ENCODE assay signal across 35 mouse cellular contexts in the genomic region with DNA sequence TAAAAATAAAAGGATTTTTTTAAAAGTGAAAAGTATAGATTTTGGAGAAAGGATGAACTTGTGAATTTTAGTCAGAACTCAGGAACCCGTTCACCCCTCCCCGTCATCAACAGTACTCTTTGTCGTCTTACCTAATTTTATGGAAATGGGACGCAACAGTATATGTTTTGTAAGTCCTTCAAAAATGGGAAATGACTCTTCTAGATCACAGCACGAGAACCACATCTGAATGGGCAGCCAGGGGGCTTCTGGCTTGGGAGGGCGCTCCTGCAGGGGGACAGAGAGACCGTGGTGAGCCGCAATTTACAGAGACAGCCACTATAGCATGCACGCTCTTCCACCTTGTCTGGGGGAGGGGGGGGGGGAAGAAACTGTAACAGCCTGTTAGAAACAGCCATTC.
"Had no signal": no experiment of that assay in that cellular context is flagged by ENCODE, and none has a peak within 500 bp of the region (broad histone marks: within the 10 kb centered on the region; RNA-seq: fewer than 3 reads in every experiment).

No protein-coding gene starts in this region.

- H3K4me1 ChIP-seq: heart, embryonic 10.5 days; heart, embryonic 12.5 days; heart, embryonic 13.5 days; heart, embryonic 15.5 days; hindbrain, embryonic 10.5 days; hindbrain, embryonic 12.5 days; hindbrain, embryonic 13.5 days; hindbrain, embryonic 15.5 days; intestine, embryonic 15.5 days; kidney, embryonic 15.5 days had no signal

- H3K27me3 ChIP-seq: heart, embryonic 12.5 days; heart, embryonic 13.5 days; heart, embryonic 15.5 days; hindbrain, embryonic 12.5 days; hindbrain, embryonic 13.5 days; hindbrain, embryonic 15.5 days; intestine, embryonic 15.5 days; kidney, embryonic 15.5 days had no signal

- H3K9me3 ChIP-seq: heart, embryonic 10.5 days; heart, embryonic 15.5 days; hindbrain, embryonic 12.5 days; hindbrain, embryonic 15.5 days had no signal

- H3K36me3 ChIP-seq: heart, embryonic 10.5 days; heart, embryonic 12.5 days; heart, embryonic 13.5 days; heart, embryonic 15.5 days; hindbrain, embryonic 10.5 days; hindbrain, embryonic 12.5 days; hindbrain, embryonic 13.5 days; hindbrain, embryonic 15.5 days; intestine, embryonic 15.5 days; kidney, embryonic 15.5 days had no signal

- H3K27ac ChIP-seq: heart, embryonic 10.5 days; heart, embryonic 13.5 days; heart, embryonic 15.5 days; hindbrain, embryonic 10.5 days; hindbrain, embryonic 12.5 days; hindbrain, embryonic 13.5 days; hindbrain, embryonic 14.5 days; hindbrain, embryonic 15.5 days; hindbrain, postnatal 0 days; intestine, embryonic 15.5 days; kidney, embryonic 15.5 days; kidney, postnatal 0 days; layer of hippocampus, adult 2 months had no signal

- H3K9ac ChIP-seq: heart, embryonic 12.5 days; heart, embryonic 13.5 days; heart, embryonic 15.5 days; hindbrain, embryonic 12.5 days; hindbrain, embryonic 13.5 days; hindbrain, embryonic 14.5 days; hindbrain, embryonic 15.5 days; intestine, embryonic 15.5 days; kidney, embryonic 15.5 days had no signal

- ATAC-seq: hindbrain, embryonic 16.5 days; hindbrain, postnatal 0 days; inflammation-experienced regulatory T-cells, adult 6 months; intestine, embryonic 15.5 days; intestine, embryonic 16.5 days; intestine, postnatal 0 days had no signal

- H3K4me2 ChIP-seq: heart, embryonic 11.5 days; heart, embryonic 12.5 days; heart, embryonic 13.5 days; heart, embryonic 15.5 days; hindbrain, embryonic 12.5 days; hindbrain, embryonic 13.5 days; hindbrain, embryonic 14.5 days; hindbrain, embryonic 15.5 days; intestine, embryonic 15.5 days; kidney, embryonic 15.5 days had no signal

- DNase-seq: heart, postnatal 10 days; heart, postnatal 14 days; heart, postnatal 36 days; heart, postnatal 4 days; kidney, adult 11 months; kidney, adult 18-20 months; kidney, adult 2 months; kidney, adult 8-10 months; kidney, adult 9 months; kidney, postnatal 10 days; kidney, postnatal 14 days; kidney, postnatal 25 days; kidney, postnatal 36 days; kidney, postnatal 4 days; layer of hippocampus, adult 9-11 months; layer of hippocampus, postnatal 36 days had no signal

- H3K4me3 ChIP-seq: heart, embryonic 10.5 days; heart, embryonic 12.5 days; heart, embryonic 13.5 days; heart, embryonic 15.5 days; hindbrain, embryonic 10.5 days; hindbrain, embryonic 12.5 days; hindbrain, embryonic 13.5 days; hindbrain, embryonic 15.5 days; intestine, embryonic 15.5 days; kidney, embryonic 15.5 days; layer of hippocampus, adult 2 months had no signal
